Mouse (Mus musculus): Measurements from ENCODE around the gene Unk.
A peak's percentile ranks its signal among the peaks of the same experiment; 100 is the strongest.

DNA sequence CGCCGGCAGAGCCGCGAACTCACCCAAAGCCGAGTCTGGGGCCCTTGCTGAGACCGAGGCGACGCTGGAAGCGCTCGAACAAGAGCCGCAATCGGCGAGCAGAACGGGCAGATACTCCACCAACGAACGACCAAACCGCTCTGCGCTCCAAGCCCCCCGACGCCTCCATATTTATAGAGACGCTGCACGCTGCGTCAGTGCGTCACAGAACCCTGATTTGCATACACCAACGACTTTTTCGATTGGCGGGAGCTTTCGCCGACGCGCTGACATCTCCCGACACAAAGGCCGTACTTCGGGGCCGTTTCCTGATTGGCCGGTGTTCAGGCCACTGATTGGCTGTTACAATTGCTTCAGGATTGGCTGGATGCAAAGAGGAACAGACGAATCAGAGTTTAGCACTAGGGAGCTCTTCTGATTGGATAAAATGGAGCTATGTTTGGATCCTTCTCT lies 5.7 kb upstream of the Unk start:
- TF ChIP-seq CTCF (IDR thresholded peaks at IDR 0.05; ENCODE audit: insufficient read depth, low read length): no peak
- TF ChIP-seq POLR2A (IDR thresholded peaks at IDR 0.05; ENCODE audit: borderline replicate concordance, extremely low read depth, low read depth, low read length): peak; percentile 100

Measured in lung, adult 2 months (tissue).